Mouse (Mus musculus) heart, adult 9 months (tissue): ENCODE measurements around the gene Pygo2.

Experiments
- DNase-seq, 2 experiments: peaks; one replicate each; pipeline ENCODE4 v3.0.0; 2022; ENCODE audit warnings: low spot score in 2 of 2

The Pygo2 gene

GRCm38 (mm10) chr3:89392871-89393311 is 37.1 kb upstream of the Pygo2 start:
- peak; percentile 37 to 45 for DNase-seq

GRCm38 (mm10) chr3:89393605-89394004 is 36.4 kb upstream of the Pygo2 start:
- peak; percentile 99 for DNase-seq

GRCm38 (mm10) chr3:89394006-89394893 is 35.8 kb upstream of the Pygo2 start, which contains the start of gene Zbtb7b:
TSS of gene Zbtb7b (minus strand) at chr3:89394776.
- DNase-seq, result peak; percentile 78 to 81

DNA sequence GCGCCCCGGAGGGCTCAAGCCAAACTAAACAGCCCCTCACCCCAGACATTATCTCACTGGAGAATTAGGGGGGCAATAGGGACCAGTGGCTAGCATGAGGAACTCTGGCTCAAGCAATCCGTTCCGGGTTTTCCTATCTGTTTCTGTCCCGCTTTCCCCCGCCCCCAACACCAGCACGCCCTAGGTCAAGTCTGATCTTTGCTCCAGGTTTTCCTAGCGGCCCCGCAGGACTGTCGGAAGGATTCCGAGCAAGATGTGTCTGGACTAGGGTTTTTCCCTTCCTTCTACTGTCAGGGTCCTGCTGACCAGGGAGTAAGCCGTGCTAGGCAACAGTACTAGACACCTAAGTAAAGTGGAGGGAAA is 35.1 kb upstream of the Pygo2 start:
- peak; percentile 87 for DNase-seq

GRCm38 (mm10) chr3:89395419-89395805 is 34.6 kb upstream of the Pygo2 start:
- DNase-seq, result peak in 1 of 2 experiments; percentile 23

- peak; percentile 71 to 78 for DNase-seq
Observed at GRCm38 (mm10) chr3:89395806-89396653, 34.0 kb upstream of the Pygo2 start.

GRCm38 (mm10) chr3:89396654-89397005 is 33.4 kb upstream of the Pygo2 start:
- no peak for DNase-seq

DNA sequence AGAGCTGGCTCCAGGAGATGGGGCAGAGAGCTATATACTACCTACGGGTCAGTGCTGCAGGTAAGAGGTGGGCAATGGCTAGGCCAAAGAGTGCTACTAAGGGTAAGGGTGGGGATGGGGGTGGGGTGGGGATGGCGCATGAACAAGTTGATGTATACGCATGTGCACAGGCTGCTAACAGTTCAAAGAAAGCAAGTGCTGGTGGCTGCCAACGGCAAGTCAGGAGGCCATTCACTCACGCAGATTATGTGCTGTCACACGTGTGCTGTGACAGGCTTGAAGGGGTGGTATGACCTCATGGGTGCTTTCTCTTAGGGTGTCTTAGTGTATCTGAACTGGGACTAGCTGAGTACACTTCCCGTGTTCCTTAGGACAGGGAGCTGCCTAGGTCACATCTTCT is 28.7 kb upstream of the Pygo2 start:
- no peak for DNase-seq

- DNase-seq, result no peak
Observed at GRCm38 (mm10) chr3:89402693-89403092, 27.3 kb upstream of the Pygo2 start, which contains the start of gene Lenep. TSS of gene Lenep (minus strand) at chr3:89402793.

- DNase-seq, result no peak
Observed at GRCm38 (mm10) chr3:89406887-89407286, 23.1 kb upstream of the Pygo2 start.

- DNase-seq, result no peak
Observed at GRCm38 (mm10) chr3:89408448-89408847, 21.6 kb upstream of the Pygo2 start.

DNA sequence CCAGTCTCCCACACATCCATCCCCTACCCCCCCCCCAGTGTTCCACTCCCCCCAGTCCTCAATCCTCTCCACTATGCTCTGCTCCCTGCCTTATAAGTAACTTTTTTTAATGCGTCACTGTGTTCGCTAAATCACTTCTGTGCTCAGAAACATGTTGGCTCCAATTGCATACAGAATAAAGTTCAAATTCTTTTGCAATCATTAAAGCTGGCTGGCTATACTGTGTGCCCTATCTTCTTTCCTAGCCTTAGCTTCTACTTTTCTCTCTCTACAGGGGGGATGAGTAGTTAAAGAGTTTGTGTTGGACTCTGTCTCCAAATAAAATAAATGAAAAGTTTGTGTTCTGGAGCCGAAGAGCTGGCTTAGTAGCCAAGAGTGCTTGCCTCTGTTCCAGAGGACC is 20.3 kb upstream of the Pygo2 start:
- DNase-seq, result no peak

DNA sequence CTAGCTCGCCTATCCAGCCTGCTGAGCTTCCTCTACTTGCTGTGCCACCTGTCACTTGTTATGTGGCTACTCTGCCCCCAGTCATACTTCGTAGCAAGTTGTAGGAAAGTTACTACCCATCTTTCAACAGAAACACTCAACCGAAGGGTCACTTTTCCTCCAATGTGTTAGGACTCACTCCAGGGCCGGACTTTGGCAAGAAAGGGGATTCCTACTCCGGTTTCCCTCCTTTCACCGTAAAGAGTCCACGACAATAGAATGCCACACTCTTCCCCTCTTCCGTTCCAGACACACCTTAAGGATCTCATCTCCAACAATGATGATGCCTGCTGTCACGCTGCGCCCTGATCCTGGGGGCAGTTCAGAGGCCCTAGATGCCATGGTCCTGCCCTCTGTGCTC is 19.1 kb upstream of the Pygo2 start:
- DNase-seq, result no peak

GRCm38 (mm10) chr3:89411490-89412393 is 18.3 kb upstream of the Pygo2 start, which contains the start of gene Flad1:
TSS of gene Flad1 (minus strand) at chr3:89411870.
- DNase-seq, result peak; percentile 99 to 100

GRCm38 (mm10) chr3:89416158-89416557 is 13.9 kb upstream of the Pygo2 start:
- DNase-seq, result no peak

- DNase-seq, result no peak
Observed at GRCm38 (mm10) chr3:89417131-89417530, 12.9 kb upstream of the Pygo2 start.

- no peak for DNase-seq
Observed at GRCm38 (mm10) chr3:89417840-89418169, 12.2 kb upstream of the Pygo2 start.

DNA sequence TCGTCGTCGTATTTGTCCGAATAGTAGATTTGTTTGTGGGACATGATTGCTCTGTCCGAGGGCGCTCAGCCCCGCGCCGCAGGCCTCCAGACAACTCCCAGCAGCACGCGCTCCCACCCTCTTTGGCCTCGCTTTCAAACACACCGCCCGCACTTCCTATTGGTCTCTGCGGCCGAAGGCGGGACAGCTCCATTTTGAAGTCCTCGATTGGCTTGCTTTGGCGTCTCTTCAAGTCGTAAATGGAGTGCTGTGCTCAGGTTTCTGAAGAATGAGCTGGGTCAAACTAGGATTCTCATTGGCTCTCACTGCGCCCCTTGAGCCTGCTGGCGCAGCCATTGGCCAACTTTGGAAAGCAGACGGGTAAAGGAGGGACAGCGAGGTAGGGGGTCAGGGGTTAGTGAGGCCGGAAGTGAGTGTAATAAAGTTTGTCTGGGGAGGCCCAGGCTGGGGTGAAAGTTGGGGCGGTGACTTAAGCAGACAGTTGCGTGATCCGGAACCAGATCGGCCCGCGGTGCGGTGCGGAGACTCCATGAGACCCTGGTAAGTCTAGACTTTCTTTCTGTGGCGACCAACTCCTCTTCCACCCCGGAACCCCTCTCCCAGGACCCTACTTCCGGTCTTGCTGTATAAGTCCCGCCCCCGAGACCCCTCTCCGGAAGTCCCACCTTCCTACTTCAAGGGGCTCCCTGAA is 11.7 kb upstream of the Pygo2 start, which contains the start of the genes Cks1b and Shc1:
TSS of gene Cks1b (minus strand) at position 214 of the 691 bp plus-strand sequence.
TSS of gene Shc1 (plus strand) at position 274 of the 691 bp plus-strand sequence.
- DNase-seq, result peak; percentile 98 to 99

GRCm38 (mm10) chr3:89418861-89419250 is 11.2 kb upstream of the Pygo2 start:
- DNase-seq, result peak; percentile 83 to 87

DNA sequence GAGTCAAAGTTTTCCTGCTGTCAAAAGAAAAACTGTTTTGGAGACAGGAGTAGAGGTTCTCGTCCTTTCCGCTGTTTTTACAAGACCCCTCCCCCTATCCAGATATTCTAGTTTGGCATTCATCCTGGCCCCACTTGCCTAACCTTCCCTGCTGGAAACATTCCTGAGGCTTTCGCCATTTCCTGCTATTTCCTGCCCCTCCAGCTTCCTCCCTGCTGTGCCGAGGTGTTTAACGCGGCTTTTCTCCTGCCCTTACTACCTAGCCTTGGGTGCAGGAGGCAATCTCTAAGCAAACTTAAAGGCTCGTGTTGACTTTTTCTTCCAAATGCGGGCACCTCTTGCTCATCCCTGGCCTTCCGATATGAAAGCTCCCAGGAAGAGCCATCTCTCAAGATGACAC is 10.4 kb upstream of the Pygo2 start:
- DNase-seq, result peak; percentile 81 to 83

GRCm38 (mm10) chr3:89419981-89420380 is 10.0 kb upstream of the Pygo2 start:
- no peak for DNase-seq
